Mouse (Mus musculus) forebrain, embryonic 11.5 days (tissue): Measurements from ENCODE around the gene Ccdc116. TPM values are rescaled to one million over a fixed set of nuclear protein-coding genes. Genes with fewer than 3 reads are reported as not detected.
"Not testable (repeated sequence)": the region's sequence is repeated elsewhere in the genome, so short reads cannot be mapped to it uniquely, and the experiment has no call there.

Experiments
- ATAC-seq: fragments of 200-750 bp; cut with Nextera tagmentation; replicated peaks from 2 replicates; pipeline ENCODE4 v1.8.0; 2017; ENCODE audit warnings: moderate TSS enrichment; ENCODE audit not compliant: low FRiP score
- DNase-seq: peaks from one replicate; pipeline ENCODE4 v3.0.0-alpha.2; 2017; ENCODE audit warnings: low spot score
- H3K27ac ChIP-seq: fragments of 300-500 bp; sonication (generic); 2 replicates; pipeline ENCODE4 v1.5.1; 2014; ENCODE audit warnings: low read depth, low read length
- H3K27me3 ChIP-seq: fragments of 300-500 bp; sonication (generic); 2 replicates; pipeline ENCODE4 v1.6.1; 2014; ENCODE audit warnings: mild to moderate bottlenecking, low read length, mixed read lengths; ENCODE audit not compliant: control insufficient read depth, insufficient read depth
- H3K36me3 ChIP-seq: fragments of 300-500 bp; sonication (generic); 2 replicates; pipeline ENCODE4 v1.6.1; 2014; ENCODE audit warnings: mild to moderate bottlenecking, low read length, moderate library complexity, mixed read lengths; ENCODE audit not compliant: control insufficient read depth, insufficient read depth
- H3K4me1 ChIP-seq: fragments of 300-500 bp; sonication (generic); replicated peaks from 2 replicates; pipeline ENCODE4 v1.6.1; 2014; ENCODE audit warnings: low read length, mixed read lengths; ENCODE audit not compliant: control insufficient read depth, insufficient read depth
- H3K4me2 ChIP-seq: fragments of 300-500 bp; sonication (generic); 2 replicates; pipeline ENCODE4 v1.6.1; 2014; ENCODE audit warnings: low read depth, mild to moderate bottlenecking, low read length, moderate library complexity, mixed read lengths; ENCODE audit not compliant: severe bottlenecking
- H3K4me3 ChIP-seq: fragments of 300-500 bp; sonication (generic); 2 replicates; pipeline ENCODE4 v1.5.1; 2014; ENCODE audit warnings: low read depth, low read length
- H3K9ac ChIP-seq: fragments of 300-500 bp; sonication (generic); 2 replicates; pipeline ENCODE4 v1.6.1; 2014; ENCODE audit warnings: low read length
- H3K9me3 ChIP-seq: fragments of 300-500 bp; sonication (generic); 2 replicates; pipeline ENCODE4 v1.6.1; 2016; ENCODE audit warnings: low read length, mixed read lengths; ENCODE audit not compliant: control insufficient read depth
- WGBS: fragments of 180-500 bp; shearing (Covaris S2); extraction: QIAGEN DNeasy Blood & Tissue Kit; methylation state at CpG from one replicate; pipeline ENCODE4 v1.1.7; 2014; 5-methylcytosine and 5-hydroxymethylcytosine counted together
- polyA plus RNA-seq: library from polyadenylated mRNA; unstranded; fragments of >200 nt; fragmentation: Nextera tagmentation; extraction: Ambion mirVana; gene quantifications from 2 replicates; pipeline ENCODE4 v1.2.1, GENCODE M21; 2014

Gene Ccdc116
- polyA plus RNA-seq, 1 experiment from 2014 or later = 0.61 TPM

DNA sequence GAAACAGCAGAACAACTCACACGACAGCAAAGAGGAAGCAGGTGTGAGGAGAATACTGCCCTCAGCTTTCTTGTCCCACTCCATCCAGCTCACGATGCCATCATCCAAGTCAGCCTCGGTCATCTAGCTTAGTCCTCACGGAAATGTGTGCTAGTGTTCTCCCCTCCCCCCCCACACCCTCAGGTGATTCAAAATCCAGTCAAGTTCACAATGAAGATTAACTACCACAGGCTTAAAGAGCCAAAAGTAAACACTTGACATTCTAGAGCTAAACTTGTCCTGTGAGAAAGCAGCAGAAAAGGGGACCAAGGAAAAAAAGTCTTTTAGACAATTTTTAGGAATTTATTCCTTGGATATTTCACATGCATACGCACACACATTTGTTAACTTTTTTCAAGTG is 21.0 kb upstream of the Ccdc116 start:
- Histone ChIP-seq H3K27ac (no peak overlapping the region), H3K4me1 (no peaks in the 10 kb centered on the region), H3K4me2 (no peak overlapping the region), H3K36me3 (no peaks in the 10 kb centered on the region), H3K9ac (no peak overlapping the region), H3K4me3 (no peak overlapping the region), H3K27me3 (no peaks in the 10 kb centered on the region), H3K9me3 (no peaks in the 10 kb centered on the region)
- WGBS = 90% methylated on average over 5 of the region's 5 CpGs
- no peak for DNase-seq
- no peak for ATAC-seq

GRCm38 (mm10) chr16:17167179-17167578 is 20.1 kb upstream of the Ccdc116 start:
- Histone ChIP-seq H3K27me3 (no peaks in the 10 kb centered on the region), H3K9ac (no peak overlapping the region), H3K36me3 (no peaks in the 10 kb centered on the region), H3K9me3 (no peaks in the 10 kb centered on the region), H3K4me3 (no peak overlapping the region), H3K4me2 (no peak overlapping the region), H3K4me1 (no peaks in the 10 kb centered on the region), H3K27ac (no peak overlapping the region)
- ATAC-seq = no peak
- no peak for DNase-seq

GRCm38 (mm10) chr16:17165478-17165877 is 18.4 kb upstream of the Ccdc116 start:
- H3K36me3 ChIP-seq, H3K4me1 ChIP-seq, H3K27me3 ChIP-seq, ATAC-seq, H3K9ac ChIP-seq, H3K4me3 ChIP-seq, DNase-seq, H3K4me2 ChIP-seq, H3K27ac ChIP-seq, H3K9me3 ChIP-seq: not testable (repeated sequence)
- WGBS = 98% methylated on average over 1 of the region's 1 CpGs

DNA sequence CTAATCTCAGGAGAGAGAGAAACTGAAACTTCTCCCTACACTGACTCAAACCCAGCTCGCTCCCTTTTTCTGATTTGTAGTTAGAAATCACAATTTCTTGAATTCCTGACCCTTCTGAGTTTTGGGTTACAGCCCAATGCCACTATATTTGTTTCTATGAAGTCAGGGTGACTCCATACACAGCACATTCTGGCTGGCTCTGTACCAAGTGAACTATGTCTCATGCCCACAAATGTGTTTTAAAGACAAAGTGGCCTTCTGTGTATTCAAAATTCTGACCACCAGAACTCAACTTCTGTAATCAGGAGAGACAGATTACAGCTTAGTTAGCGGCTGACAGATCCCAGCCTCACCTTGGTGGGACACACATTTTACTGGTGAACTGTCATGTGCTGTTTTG is 7.3 kb upstream of the Ccdc116 start:
- H3K27me3 ChIP-seq = no peaks in the 10 kb centered on the region
- no peak for ATAC-seq
- WGBS = 94% methylated on average over 2 of the region's 2 CpGs
- H3K4me3 ChIP-seq = no peak overlapping the region
- no peak overlapping the region for H3K27ac ChIP-seq
- H3K4me1 ChIP-seq = no peaks in the 10 kb centered on the region
- H3K4me2 ChIP-seq = no peak overlapping the region
- no peak overlapping the region for H3K9ac ChIP-seq
- H3K36me3 ChIP-seq = peaks cover 4% of the 10 kb centered on the region; the same call in 1 of the 2 replicates
- DNase-seq = no peak
- no peaks in the 10 kb centered on the region for H3K9me3 ChIP-seq

DNA sequence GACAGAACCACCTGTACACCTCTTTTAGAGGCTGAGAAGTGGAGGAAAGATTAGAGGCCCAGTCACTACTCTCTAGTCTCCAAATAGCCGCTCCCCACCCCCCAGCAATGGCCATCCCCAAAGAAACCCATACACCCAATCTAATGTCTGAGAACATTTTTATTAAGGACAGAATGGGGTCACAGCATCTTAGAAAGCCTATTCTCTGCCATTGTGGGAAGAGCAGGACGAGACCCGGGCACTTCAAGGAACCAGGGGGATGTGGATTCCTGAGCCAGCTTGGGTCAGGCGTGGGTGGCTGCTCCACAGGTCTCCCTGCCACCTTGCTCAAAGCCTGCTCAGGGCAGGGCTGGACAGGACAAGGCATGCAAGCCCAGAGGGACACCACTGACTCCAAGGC is 4.8 kb upstream of the Ccdc116 start:
- no peak overlapping the region for H3K4me2 ChIP-seq
- H3K9ac ChIP-seq = no peak overlapping the region
- no peak for ATAC-seq
- H3K27me3 ChIP-seq = peaks cover 9% of the 10 kb centered on the region
- no peak overlapping the region for H3K4me3 ChIP-seq
- WGBS = 92% methylated on average over 4 of the region's 4 CpGs
- no peak overlapping the region for H3K27ac ChIP-seq
- H3K4me1 ChIP-seq = peaks cover 5% of the 10 kb centered on the region; the same call in 1 of the 2 replicates
- H3K36me3 ChIP-seq = 0 out of 2 replicates have a peak, but pooled peaks cover 2% of the 10 kb centered on the region
- H3K9me3 ChIP-seq = no peaks in the 10 kb centered on the region
- peak; percentile 48 for DNase-seq

GRCm38 (mm10) chr16:17150520-17151258 is 3.7 kb upstream of the Ccdc116 start:
- H3K27ac ChIP-seq = no peak overlapping the region
- ATAC-seq (no peak), DNase-seq (peak; percentile 46)
- H3K4me1 ChIP-seq = peaks cover 5% of the 10 kb centered on the region; the same call in 1 of the 2 replicates
- H3K9ac ChIP-seq = no peak overlapping the region
- H3K36me3 ChIP-seq = 0 out of 2 replicates have a peak, but pooled peaks cover 2% of the 10 kb centered on the region
- peaks cover 9% of the 10 kb centered on the region for H3K27me3 ChIP-seq
- WGBS = 88% methylated on average over 7 of the region's 7 CpGs
- H3K9me3 ChIP-seq = no peaks in the 10 kb centered on the region
- H3K4me3 ChIP-seq = no peak overlapping the region
- no peak overlapping the region for H3K4me2 ChIP-seq

GRCm38 (mm10) chr16:17148084-17148483 is 1.1 kb upstream of the Ccdc116 start:
- no peak overlapping the region for H3K27ac ChIP-seq
- H3K27me3 ChIP-seq = peaks cover 9% of the 10 kb centered on the region
- ATAC-seq (peak; percentile 40), DNase-seq (peak; percentile 77)
- no peaks in the 10 kb centered on the region for H3K9me3 ChIP-seq
- 8% methylated on average over 16 of the region's 16 CpGs for WGBS
- 0 out of 2 replicates have a peak, but pooled peaks cover 2% of the 10 kb centered on the region for H3K36me3 ChIP-seq
- peak overlapping the region; percentile 98 for H3K4me2 ChIP-seq
- H3K9ac ChIP-seq = no peak overlapping the region
- peak overlapping the region; percentile 49 for H3K4me3 ChIP-seq
- peaks cover 5% of the 10 kb centered on the region; the same call in 1 of the 2 replicates for H3K4me1 ChIP-seq

GRCm38 (mm10) chr16:17147391-17147929 is 431 bp upstream of the Ccdc116 start:
- Histone ChIP-seq H3K27ac (no peak overlapping the region), H3K4me1 (peaks cover 5% of the 10 kb centered on the region; the same call in 1 of the 2 replicates), H3K4me2 (peak overlapping the region; percentile 98), H3K27me3 (peaks cover 9% of the 10 kb centered on the region), H3K9me3 (no peaks in the 10 kb centered on the region), H3K9ac (peak overlapping the region; percentile 55), H3K36me3 (no peaks in the 10 kb centered on the region), H3K4me3 (peak overlapping the region; percentile 49)
- ATAC-seq (peak; percentile 28; the same call in 1 of the 2 replicates), DNase-seq (peak; percentile 65)
- WGBS = under 1% methylated on average over 41 of the region's 41 CpGs
